Mouse (Mus musculus): ENCODE measurements around the gene Abca5.

GRCm38 (mm10) chr11:110266757-110267156, 70.8 kb downstream of the Abca5 start:
- TF ChIP-seq POLR2A (IDR thresholded peaks at IDR 0.05; ENCODE audit: insufficient read depth, low read length) (no peak), EP300 (IDR thresholded peaks at IDR 0.05; ENCODE audit: insufficient read depth, low read depth, low read length) (no peak)

Data from ES-Bruce4 (cell line).